In the genomic region with DNA sequence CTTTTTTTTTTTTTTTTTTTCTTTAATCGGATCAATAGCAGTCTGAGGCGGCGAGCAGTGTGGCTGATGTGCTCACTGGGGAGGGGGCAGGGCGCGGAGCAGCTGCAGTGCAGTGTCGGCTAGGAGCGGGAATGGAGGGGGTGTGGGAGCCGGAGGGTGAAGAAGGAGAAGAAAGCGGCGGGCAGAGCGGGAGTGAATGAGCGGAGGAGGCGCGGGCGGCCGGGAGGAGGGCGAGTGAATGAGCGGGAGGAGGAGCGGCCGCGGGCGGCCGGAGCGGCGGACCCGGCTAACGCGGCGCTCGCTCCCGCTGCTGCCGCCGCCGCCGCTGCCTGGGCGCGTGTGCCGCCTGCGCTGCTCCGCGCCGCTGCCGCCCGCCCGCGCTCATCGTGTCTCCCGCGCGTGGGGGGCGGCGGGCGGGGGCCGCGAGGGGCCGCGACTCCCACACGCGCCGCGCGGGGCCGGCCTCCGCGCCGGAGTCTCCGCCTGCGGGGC, we compare ENCODE assay signal across 8 mouse cellular contexts. TPM values are rescaled to one million over a fixed set of nuclear protein-coding genes. Genes with fewer than 3 reads are reported as not detected.
DNase-seq lines count a peak whose midpoint lies in the region; ATAC-seq and TF ChIP-seq lines count a peak whose summit lies in the region.

TSS of gene Nova1 (minus strand) at position 74 of the 492 bp plus-strand sequence.

- TF ChIP-seq POLR2A in brain, embryonic 14.5 days (IDR thresholded peaks at IDR 0.05; ENCODE audit: borderline replicate concordance, extremely low read depth, insufficient read depth, insufficient read length, poor library complexity, severe bottlenecking): peak; percentile 59

- peak; percentile 47 for DNase-seq in ES-CJ7 (ENCODE audit: low read depth, low spot score)
- peak; percentile 94 for DNase-seq in brain, embryonic 14.5 days (ENCODE audit: low read depth)
- DNase-seq in heart, postnatal 10 days: peak; percentile 68 to 72
- peak; percentile 78 to 83 for DNase-seq in kidney, postnatal 4 days
- DNase-seq in ovary, postnatal 10 days (ENCODE audit: low spot score): peak; percentile 53
- peak; percentile 48 for DNase-seq in yolk sac, embryonic 10.5 days (ENCODE audit: low spot score)

- peak; percentile 84 for ATAC-seq in forebrain, embryonic 15.5 days (replicated peaks)
- ATAC-seq in liver, embryonic 16.5 days (ENCODE audit: low read depth): peak; percentile 52

- H3K4me1 ChIP-seq in forebrain, embryonic 15.5 days: peaks cover 12% of the 10 kb centered on the region
- H3K4me1 ChIP-seq in liver, embryonic 16.5 days (ENCODE audit: control insufficient read depth, low read depth, low read length): no peaks in the 10 kb centered on the region

- H3K27me3 ChIP-seq in forebrain, embryonic 15.5 days: no peaks in the 10 kb centered on the region
- peaks cover 40% of the 10 kb centered on the region for H3K27me3 ChIP-seq in liver, embryonic 16.5 days (ENCODE audit: control insufficient read depth, insufficient read depth, low read depth, low read length)

- no peak for TF ChIP-seq CTCF in brain, embryonic 14.5 days (IDR thresholded peaks at IDR 0.05; ENCODE audit: borderline replicate concordance, extremely low read depth, insufficient read depth, insufficient read length)

- intact Hi-C loops in heart, postnatal 10 days (cut with DNase I): no loop called here

- peak within 1 kb of the TSS; percentile 58 for H3K4me2 ChIP-seq in forebrain, embryonic 15.5 days (replicated peaks)
- H3K4me2 ChIP-seq in liver, embryonic 16.5 days (ENCODE audit: low read depth, low read length): peak within 1 kb of the TSS; percentile 75

- peak within 1 kb of the TSS; percentile 97 for H3K27ac ChIP-seq in forebrain, embryonic 15.5 days (replicated peaks)
- no peak within 1 kb of the TSS for H3K27ac ChIP-seq in liver, embryonic 16.5 days (ENCODE audit: low read length)

- H3K4me3 ChIP-seq in forebrain, embryonic 15.5 days: peak within 1 kb of the TSS; percentile 94
- H3K4me3 ChIP-seq in liver, embryonic 16.5 days (ENCODE audit: low read depth, low read length): peak within 1 kb of the TSS; percentile 62

- no peaks in the 10 kb centered on the region for H3K9me3 ChIP-seq in forebrain, embryonic 15.5 days
- H3K9me3 ChIP-seq in liver, embryonic 16.5 days (replicated peaks; ENCODE audit: control insufficient read depth, low read length): no peaks in the 10 kb centered on the region

- peak within 1 kb of the TSS; percentile 83 for H3K9ac ChIP-seq in forebrain, embryonic 15.5 days (replicated peaks)
- H3K9ac ChIP-seq in liver, embryonic 16.5 days (ENCODE audit: low read depth, low read length): peak within 1 kb of the TSS; percentile 34; the same call in 1 of the 2 replicates

- under 1% methylated on average over 24 of the region's 68 CpGs for WGBS in forebrain, embryonic 15.5 days
- under 1% methylated on average over 26 of the region's 68 CpGs for WGBS in liver, embryonic 16.5 days (ENCODE audit: insufficient replicate concordance)

- H3K36me3 ChIP-seq in forebrain, embryonic 15.5 days: no peaks in the 10 kb centered on the region
- H3K36me3 ChIP-seq in liver, embryonic 16.5 days (ENCODE audit: control insufficient read depth, insufficient read depth): no peaks in the 10 kb centered on the region

RNA-seq across cellular contexts. Expression of gene Nova1, which starts in this region (rescaled TPM):
- 76.7 and 112 TPM in 2 replicates for polyA plus RNA-seq in brain, embryonic 14.5 days (2012; rRNA removed)
- 18.9 and 26.6 TPM in 2 replicates for polyA plus RNA-seq in forebrain, embryonic 15.5 days (2015; fragmentation: Nextera tagmentation; extraction: Ambion mirVana)
- 1 to 10 TPM; 2.5 to 2.6 TPM for total RNA-seq in heart, postnatal 10 days (2021)
- polyA plus RNA-seq in liver, embryonic 16.5 days (2015; fragmentation: Nextera tagmentation; extraction: Ambion mirVana): 0.02 TPM in 2 replicates

Comparison
In these comparisons a context has a peak if more than half of its experiments do, and no peak if none do; other contexts are left out.
1. RNA of gene Nova1 (polyA plus RNA-seq): 76.7 to 112 TPM in brain, embryonic 14.5 days and 18.9 to 26.6 TPM in forebrain, embryonic 15.5 days; 0.02 TPM in liver, embryonic 16.5 days; every median in the first group is over 10 times any median in the second.
2. Peak in ATAC-seq, H3K4me3 ChIP-seq, H3K9ac ChIP-seq and H3K4me2 ChIP-seq in liver, embryonic 16.5 days; RNA of the gene not detected or under 1 TPM.
3. Peak in every context shown above with its lines, with median percentiles within 50 percentile points of each other: DNase-seq.